Mouse (Mus musculus) neural tube, embryonic 14.5 days (tissue): Measurements from ENCODE around the gene Ipcef1. TPM values are rescaled to one million over a fixed set of nuclear protein-coding genes. Genes with fewer than 3 reads are reported as not detected.
A peak's percentile ranks its signal among the peaks of the same experiment; 100 is the strongest.

Source experiments
- ATAC-seq: fragments of 200-750 bp; cut with Nextera tagmentation; 2 replicates; pipeline ENCODE4 v1.8.0; 2017; ENCODE audit warnings: low read depth, mild to moderate bottlenecking, moderate TSS enrichment, moderate library complexity
- H3K27ac ChIP-seq: fragments of 300-500 bp; sonication (generic); 2 replicates; pipeline ENCODE4 v1.5.1; 2014; ENCODE audit warnings: low read depth, mild to moderate bottlenecking, control low read depth, low read length, moderate library complexity, mixed read lengths
- H3K27me3 ChIP-seq: fragments of 300-500 bp; sonication (generic); 2 replicates; pipeline ENCODE4 v1.6.1; 2014; ENCODE audit warnings: low read length; ENCODE audit not compliant: control insufficient read depth, insufficient read depth
- H3K36me3 ChIP-seq: fragments of 300-500 bp; sonication (generic); 2 replicates; pipeline ENCODE4 v1.6.1; 2014; ENCODE audit warnings: low read length, mixed read lengths; ENCODE audit not compliant: control insufficient read depth, insufficient read depth
- H3K4me1 ChIP-seq: fragments of 300-500 bp; sonication (generic); 2 replicates; pipeline ENCODE4 v1.6.1; 2014; ENCODE audit warnings: low read length; ENCODE audit not compliant: control insufficient read depth, insufficient read depth
- H3K4me2 ChIP-seq: fragments of 300-500 bp; sonication (generic); 2 replicates; pipeline ENCODE4 v1.6.1; 2014; ENCODE audit warnings: mild to moderate bottlenecking, low read depth, low read length, control low read depth
- H3K4me3 ChIP-seq: fragments of 300-500 bp; sonication (generic); 2 replicates; pipeline ENCODE4 v1.5.1; 2014; ENCODE audit warnings: low read depth, low read length, control low read depth, mixed read lengths
- H3K9ac ChIP-seq: fragments of 300-500 bp; sonication (generic); replicated peaks from 2 replicates; pipeline ENCODE4 v1.6.1; 2014; ENCODE audit warnings: low read depth, mild to moderate bottlenecking, control low read depth, low read length, mixed read lengths
- H3K9me3 ChIP-seq: fragments of 300-500 bp; sonication (generic); 2 replicates; pipeline ENCODE4 v1.6.1; 2016; ENCODE audit warnings: low read length; ENCODE audit not compliant: control insufficient read depth
- WGBS: fragments of 180-500 bp; shearing (Covaris S2); extraction: QIAGEN DNeasy Blood & Tissue Kit; methylation state at CpG from one replicate; pipeline ENCODE4 v1.1.7; 2014; 5-methylcytosine and 5-hydroxymethylcytosine counted together
- polyA plus RNA-seq: library from polyadenylated mRNA; unstranded; fragments of >200 nt; fragmentation: Nextera tagmentation; extraction: Ambion mirVana; gene quantifications from 2 replicates; pipeline ENCODE4 v1.2.1, GENCODE M21; 2014

The Ipcef1 gene
- polyA plus RNA-seq, 1 experiment from 2014 or later: 5.4 TPM

- no peak overlapping the region for H3K27ac ChIP-seq
- H3K27me3 ChIP-seq: no peaks in the 10 kb centered on the region
- ATAC-seq: no peak
- no peak overlapping the region for H3K4me2 ChIP-seq
- H3K9me3 ChIP-seq: no peaks in the 10 kb centered on the region
- 88% methylated on average over 4 of the region's 4 CpGs for whole genome bisulfite sequencing
- H3K9ac ChIP-seq: no peak overlapping the region
- no peaks in the 10 kb centered on the region for H3K4me1 ChIP-seq
- no peaks in the 10 kb centered on the region for H3K36me3 ChIP-seq
- no peak overlapping the region for H3K4me3 ChIP-seq
Measured at GRCm38 (mm10) chr10:6986246-6986645, 66.0 kb downstream of the Ipcef1 start.

GRCm38 (mm10) chr10:6983431-6983830 lies 68.8 kb downstream of the Ipcef1 start:
- ATAC-seq: no peak
- Histone ChIP-seq H3K4me2 (no peak overlapping the region), H3K27ac (no peak overlapping the region), H3K4me3 (no peak overlapping the region), H3K9ac (no peak overlapping the region), H3K4me1 (no peaks in the 10 kb centered on the region), H3K27me3 (no peaks in the 10 kb centered on the region), H3K9me3 (no peaks in the 10 kb centered on the region), H3K36me3 (no peaks in the 10 kb centered on the region)
- 94% methylated on average over 2 of the region's 2 CpGs for WGBS

- H3K4me1 ChIP-seq: no peaks in the 10 kb centered on the region
- no peak for ATAC-seq
- 82% methylated on average over 2 of the region's 2 CpGs for WGBS
- H3K4me2 ChIP-seq: no peak overlapping the region
- no peak overlapping the region for H3K27ac ChIP-seq
- no peaks in the 10 kb centered on the region for H3K9me3 ChIP-seq
- no peaks in the 10 kb centered on the region for H3K27me3 ChIP-seq
- H3K4me3 ChIP-seq: no peak overlapping the region
- no peaks in the 10 kb centered on the region for H3K36me3 ChIP-seq
- H3K9ac ChIP-seq: no peak overlapping the region
Measured at GRCm38 (mm10) chr10:6982751-6983151, 69.5 kb downstream of the Ipcef1 start.

- 18% methylated on average over 6 of the region's 6 CpGs for WGBS
- Histone ChIP-seq H3K36me3 (no peaks in the 10 kb centered on the region), H3K9ac (no peak overlapping the region), H3K4me3 (peak overlapping the region; percentile 19), H3K27me3 (no peaks in the 10 kb centered on the region), H3K9me3 (no peaks in the 10 kb centered on the region), H3K27ac (no peak overlapping the region), H3K4me1 (no peaks in the 10 kb centered on the region), H3K4me2 (peak overlapping the region; percentile 37)
- ATAC-seq: peak; percentile 50; the same call in 1 of the 2 replicates
Measured at GRCm38 (mm10) chr10:6980236-6980635, 72.0 kb downstream of the Ipcef1 start.

GRCm38 (mm10) chr10:6979789-6980188 lies 72.5 kb downstream of the Ipcef1 start:
- ATAC-seq: peak; percentile 42; the same call in 1 of the 2 replicates
- H3K9ac ChIP-seq: no peak overlapping the region

GRCm38 (mm10) chr10:6979216-6979615 lies 73.1 kb downstream of the Ipcef1 start:
- Histone ChIP-seq H3K4me2 (peak overlapping the region; percentile 37; the same call in 1 of the 2 replicates), H3K4me1 (no peaks in the 10 kb centered on the region), H3K27me3 (no peaks in the 10 kb centered on the region), H3K27ac (no peak overlapping the region), H3K36me3 (no peaks in the 10 kb centered on the region), H3K9me3 (no peaks in the 10 kb centered on the region), H3K4me3 (no peak overlapping the region; the same call in 1 of the 2 replicates), H3K9ac (no peak overlapping the region)
- ATAC-seq: peak; percentile 68
- WGBS: 53% methylated on average over 7 of the region's 7 CpGs

More at GRCm38 (mm10) chr10:6979789-6980188, 72.5 kb downstream of the Ipcef1 start:
- 46% methylated on average over 8 of the region's 8 CpGs for WGBS
- Histone ChIP-seq H3K4me2 (peak overlapping the region; percentile 37), H3K9me3 (no peaks in the 10 kb centered on the region), H3K27ac (no peak overlapping the region), H3K27me3 (no peaks in the 10 kb centered on the region), H3K36me3 (no peaks in the 10 kb centered on the region), H3K4me3 (peak overlapping the region; percentile 19), H3K4me1 (no peaks in the 10 kb centered on the region)

- Histone ChIP-seq H3K9me3 (no peaks in the 10 kb centered on the region), H3K36me3 (no peaks in the 10 kb centered on the region), H3K4me2 (peak overlapping the region; percentile 26; the same call in 1 of the 2 replicates), H3K27me3 (no peaks in the 10 kb centered on the region), H3K4me3 (no peak overlapping the region), H3K9ac (no peak overlapping the region), H3K27ac (no peak overlapping the region), H3K4me1 (no peaks in the 10 kb centered on the region)
- peak; percentile 39; the same call in 1 of the 2 replicates for ATAC-seq
- 86% methylated on average over 1 of the region's 1 CpGs for WGBS
Measured at GRCm38 (mm10) chr10:6978733-6979132, 73.5 kb downstream of the Ipcef1 start.

- no peaks in the 10 kb centered on the region for H3K9me3 ChIP-seq
- no peak overlapping the region for H3K27ac ChIP-seq
- no peaks in the 10 kb centered on the region for H3K4me1 ChIP-seq
- no peak overlapping the region for H3K9ac ChIP-seq
- H3K36me3 ChIP-seq: no peaks in the 10 kb centered on the region
- H3K4me2 ChIP-seq: no peak overlapping the region
- no peak overlapping the region for H3K4me3 ChIP-seq
- 73% methylated on average over 2 of the region's 2 CpGs for WGBS
- H3K27me3 ChIP-seq: no peaks in the 10 kb centered on the region
- no peak for ATAC-seq
Measured at GRCm38 (mm10) chr10:6977843-6978242, 74.4 kb downstream of the Ipcef1 start.

GRCm38 (mm10) chr10:6968334-6968733 lies 83.9 kb downstream of the Ipcef1 start:
- H3K4me1 ChIP-seq: no peaks in the 10 kb centered on the region
- 81% methylated on average over 1 of the region's 1 CpGs for WGBS
- no peaks in the 10 kb centered on the region for H3K27me3 ChIP-seq
- H3K9ac ChIP-seq: no peak overlapping the region
- no peak overlapping the region for H3K27ac ChIP-seq
- no peak overlapping the region for H3K4me3 ChIP-seq
- H3K9me3 ChIP-seq: no peaks in the 10 kb centered on the region
- H3K36me3 ChIP-seq: no peaks in the 10 kb centered on the region
- no peak for ATAC-seq
- H3K4me2 ChIP-seq: no peak overlapping the region
